Mouse (Mus musculus) hindbrain, embryonic 14.5 days (tissue): ENCODE measurements around the gene Dnah10. TPM values are rescaled to one million over a fixed set of nuclear protein-coding genes. Genes with fewer than 3 reads are reported as not detected.

Experiments used
- ATAC-seq: fragments of 200-750 bp; cut with Nextera tagmentation; 2 replicates; pipeline ENCODE4 v1.8.0; 2017; ENCODE audit warnings: moderate number of reproducible peaks, mild to moderate bottlenecking, moderate TSS enrichment, moderate library complexity; ENCODE audit not compliant: low FRiP score
- DNase-seq: peaks from one replicate; pipeline ENCODE4 v3.0.0-alpha.2; 2015; ENCODE audit warnings: low spot score
- H3K27ac ChIP-seq: fragments of 300-500 bp; sonication (generic); 2 replicates; pipeline ENCODE4 v1.5.1; 2014; ENCODE audit warnings: mild to moderate bottlenecking, moderate library complexity
- H3K27me3 ChIP-seq: fragments of 300-500 bp; sonication (generic); 2 replicates; pipeline ENCODE4 v1.6.1; 2014; ENCODE audit warnings: mild to moderate bottlenecking, low read length, mixed read lengths; ENCODE audit not compliant: control insufficient read depth, insufficient read depth
- H3K36me3 ChIP-seq: fragments of 300-500 bp; sonication (generic); replicated peaks from 2 replicates; pipeline ENCODE4 v1.6.1; 2014; ENCODE audit not compliant: control insufficient read depth, insufficient read depth
- H3K4me1 ChIP-seq: fragments of 300-500 bp; sonication (generic); replicated peaks from 2 replicates; pipeline ENCODE4 v1.6.1; 2014; ENCODE audit warnings: antibody characterized with exemption, low read length, mixed read lengths; ENCODE audit not compliant: control insufficient read depth, insufficient read depth
- H3K4me2 ChIP-seq: fragments of 300-500 bp; sonication (generic); replicated peaks from 2 replicates; pipeline ENCODE4 v1.6.1; 2014; ENCODE audit warnings: mild to moderate bottlenecking, moderate library complexity
- H3K4me3 ChIP-seq: fragments of 300-500 bp; sonication (generic); replicated peaks from 2 replicates; pipeline ENCODE4 v1.5.1; 2014; ENCODE audit warnings: mild to moderate bottlenecking, low read length
- H3K9ac ChIP-seq: fragments of 300-500 bp; sonication (generic); 2 replicates; pipeline ENCODE4 v1.6.1; 2014
- H3K9me3 ChIP-seq: fragments of 300-500 bp; sonication (generic); 2 replicates; pipeline ENCODE4 v1.6.1; 2016; ENCODE audit warnings: low read length; ENCODE audit not compliant: control insufficient read depth
- WGBS: fragments of 180-500 bp; shearing (Covaris S2); extraction: QIAGEN DNeasy Blood & Tissue Kit; methylation state at CpG from one replicate; pipeline ENCODE4 v1.1.7; 2014; 5-methylcytosine and 5-hydroxymethylcytosine counted together
- polyA plus RNA-seq: library from polyadenylated mRNA; unstranded; fragments of >200 nt; fragmentation: Nextera tagmentation; extraction: Ambion mirVana; gene quantifications from 2 replicates; pipeline ENCODE4 v1.2.1, GENCODE M21; 2014

Dnah10 gene
- 0.09 and 0.24 TPM in 2 replicates for polyA plus RNA-seq

GRCm38 (mm10) chr5:124724997-124725396 lies at the start of gene Dnah10:
Dnah10 (plus strand) TSS chr5:124725085.
- Histone ChIP-seq H3K36me3 (peaks cover 44% of the 10 kb centered on the region), H3K9ac (no peak within 1 kb of the TSS; the same call in 1 of the 2 replicates), H3K27me3 (peaks cover 3% of the 10 kb centered on the region; the same call in 1 of the 2 replicates), H3K4me1 (peaks cover 5% of the 10 kb centered on the region; the same call in 1 of the 2 replicates), H3K4me2 (peak within 1 kb of the TSS; percentile 32), H3K4me3 (no peak within 1 kb of the TSS), H3K27ac (no peak within 1 kb of the TSS), H3K9me3 (no peaks in the 10 kb centered on the region)
- 7% methylated on average over 29 of the region's 29 CpGs for WGBS
- ATAC-seq (no peak), DNase-seq (peak; percentile 36)

GRCm38 (mm10) chr5:124713741-124714140 lies 11.1 kb upstream of the Dnah10 start:
- H3K4me2 ChIP-seq, result no peak overlapping the region
- WGBS, result 97% methylated on average over 5 of the region's 5 CpGs
- H3K9me3 ChIP-seq, result no peaks in the 10 kb centered on the region
- ATAC-seq (no peak), DNase-seq (no peak)
- peaks cover 81% of the 10 kb centered on the region for H3K36me3 ChIP-seq
- no peak overlapping the region for H3K9ac ChIP-seq
- H3K4me3 ChIP-seq, result no peak overlapping the region
- H3K27ac ChIP-seq, result no peak overlapping the region
- H3K4me1 ChIP-seq, result no peaks in the 10 kb centered on the region
- H3K27me3 ChIP-seq, result no peaks in the 10 kb centered on the region

- peaks cover 95% of the 10 kb centered on the region for H3K36me3 ChIP-seq
- no peaks in the 10 kb centered on the region for H3K9me3 ChIP-seq
- H3K4me3 ChIP-seq, result no peak overlapping the region
- H3K27me3 ChIP-seq, result no peaks in the 10 kb centered on the region
- no peak overlapping the region for H3K4me2 ChIP-seq
- ATAC-seq (no peak), DNase-seq (no peak)
- no peak overlapping the region for H3K9ac ChIP-seq
- 91% methylated on average over 8 of the region's 8 CpGs for WGBS
- no peaks in the 10 kb centered on the region for H3K4me1 ChIP-seq
- no peak overlapping the region for H3K27ac ChIP-seq
Observed at GRCm38 (mm10) chr5:124715135-124715534, 9.8 kb upstream of the Dnah10 start.

- Histone ChIP-seq H3K9me3 (no peaks in the 10 kb centered on the region), H3K4me1 (no peaks in the 10 kb centered on the region)
Observed at GRCm38 (mm10) chr5:124717969-124718368, 6.9 kb upstream of the Dnah10 start.

GRCm38 (mm10) chr5:124718396-124718795 lies 6.5 kb upstream of the Dnah10 start:
- Histone ChIP-seq H3K4me1 (no peaks in the 10 kb centered on the region), H3K4me3 (no peak overlapping the region), H3K9ac (no peak overlapping the region), H3K4me2 (no peak overlapping the region), H3K9me3 (no peaks in the 10 kb centered on the region), H3K36me3 (peaks cover 97% of the 10 kb centered on the region), H3K27ac (no peak overlapping the region), H3K27me3 (no peaks in the 10 kb centered on the region)
- 90% methylated on average over 7 of the region's 7 CpGs for WGBS
- ATAC-seq (no peak), DNase-seq (no peak)

More at GRCm38 (mm10) chr5:124717969-124718368, 6.9 kb upstream of the Dnah10 start:
- H3K36me3 ChIP-seq, result peaks cover 97% of the 10 kb centered on the region
- no peak overlapping the region for H3K4me3 ChIP-seq
- H3K27me3 ChIP-seq, result no peaks in the 10 kb centered on the region
- 96% methylated on average over 11 of the region's 11 CpGs for whole genome bisulfite sequencing
- no peak overlapping the region for H3K9ac ChIP-seq
- H3K27ac ChIP-seq, result no peak overlapping the region
- H3K4me2 ChIP-seq, result no peak overlapping the region
- DNase-seq (no peak), ATAC-seq (no peak)

GRCm38 (mm10) chr5:124723125-124723524 lies 1.8 kb upstream of the Dnah10 start:
- ATAC-seq, result no peak
- no peaks in the 10 kb centered on the region for H3K9me3 ChIP-seq
- H3K4me2 ChIP-seq, result no peak overlapping the region
- peaks cover 5% of the 10 kb centered on the region; the same call in 1 of the 2 replicates for H3K4me1 ChIP-seq
- no peak for DNase-seq
- H3K27me3 ChIP-seq, result no peaks in the 10 kb centered on the region
- H3K9ac ChIP-seq, result no peak overlapping the region
- H3K36me3 ChIP-seq, result peaks cover 63% of the 10 kb centered on the region
- no peak overlapping the region for H3K27ac ChIP-seq
- H3K4me3 ChIP-seq, result no peak overlapping the region
- WGBS, result 92% methylated on average over 6 of the region's 6 CpGs

GRCm38 (mm10) chr5:124729662-124730206 lies 4.8 kb downstream of the Dnah10 start:
- H3K4me2 ChIP-seq, result peak overlapping the region; percentile 38
- no peak overlapping the region for H3K27ac ChIP-seq
- no peaks in the 10 kb centered on the region for H3K36me3 ChIP-seq
- peaks cover 4% of the 10 kb centered on the region; the same call in 1 of the 2 replicates for H3K4me1 ChIP-seq
- 17% methylated on average over 21 of the region's 21 CpGs for WGBS
- DNase-seq (no peak), ATAC-seq (no peak)
- no peaks in the 10 kb centered on the region for H3K9me3 ChIP-seq
- H3K4me3 ChIP-seq, result no peak overlapping the region
- H3K9ac ChIP-seq, result no peak overlapping the region
- H3K27me3 ChIP-seq, result peaks cover 3% of the 10 kb centered on the region; the same call in 1 of the 2 replicates

GRCm38 (mm10) chr5:124733961-124734360 lies 9.1 kb downstream of the Dnah10 start:
- Histone ChIP-seq H3K27me3 (peaks cover 1% of the 10 kb centered on the region; the same call in 1 of the 2 replicates), H3K36me3 (no peaks in the 10 kb centered on the region), H3K4me2 (no peak overlapping the region), H3K9me3 (no peaks in the 10 kb centered on the region), H3K9ac (no peak overlapping the region), H3K27ac (no peak overlapping the region), H3K4me3 (no peak overlapping the region), H3K4me1 (no peaks in the 10 kb centered on the region)
- ATAC-seq, result no peak
- 88% methylated on average over 12 of the region's 12 CpGs for WGBS
- DNase-seq, result no peak

GRCm38 (mm10) chr5:124741898-124742599 lies 17.2 kb downstream of the Dnah10 start:
- WGBS, result 97% methylated on average over 21 of the region's 21 CpGs
- Histone ChIP-seq H3K27me3 (no peaks in the 10 kb centered on the region), H3K9ac (no peak overlapping the region), H3K4me2 (no peak overlapping the region), H3K27ac (no peak overlapping the region), H3K4me1 (no peaks in the 10 kb centered on the region), H3K36me3 (no peaks in the 10 kb centered on the region), H3K4me3 (no peak overlapping the region), H3K9me3 (0 out of 2 replicates have a peak, but pooled peaks cover 5% of the 10 kb centered on the region)
- DNase-seq, result no peak
- no peak for ATAC-seq
